Mouse (Mus musculus) G1E (cell line): ENCODE measurements around the gene 2210011C24Rik.

ENCODE experiments used
- CTCF ChIP-seq: IDR thresholded peaks from 2 replicates; pipeline ENCODE4 v1.5.1; 2012; ENCODE audit warnings: low read depth, low read length, inconsistent platforms, mixed read lengths
- GATA1 ChIP-seq: IDR thresholded peaks from 2 replicates; pipeline ENCODE4 v1.6.1; 2012; ENCODE audit warnings: borderline replicate concordance, low read length, inconsistent platforms, mixed read lengths

- no peak for TF ChIP-seq CTCF
- no peak for TF ChIP-seq GATA1
These were observed 12.1 kb downstream of the 2210011C24Rik start for GRCm38 (mm10) chr8:83999825-84000224.
